Mouse (Mus musculus) c-Kit-positive CD71-positive TER-119-negative erythroid progenitor cells, embryonic 14.5 days (primary cell): ENCODE data around the gene Tfdp1.

Source experiments
- DNase-seq: peaks from one replicate; pipeline ENCODE4 v3.0.0-alpha.2; 2013; ENCODE audit warnings: low read depth

The Tfdp1 gene

DNA sequence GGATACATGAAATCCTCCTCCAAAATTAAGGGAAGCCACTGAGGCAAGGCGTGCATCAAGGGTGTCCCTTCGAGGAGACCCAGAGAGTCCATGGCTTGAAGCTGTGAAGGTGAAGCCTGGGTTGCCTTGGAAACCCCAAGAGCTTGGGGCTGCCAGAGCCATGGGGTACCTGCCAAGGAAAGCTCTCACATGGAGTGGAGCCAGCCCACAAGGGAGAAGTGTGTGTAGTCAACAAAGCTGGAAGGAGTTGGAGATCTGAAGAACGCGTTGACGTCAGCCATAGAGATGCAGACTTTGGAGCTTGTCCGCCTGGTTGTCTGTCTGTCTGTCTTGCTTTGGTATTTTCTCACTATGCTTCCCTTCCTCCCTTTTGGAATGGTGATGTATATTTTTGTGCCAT lies 82.4 kb downstream of the Tfdp1 start:
- no peak for DNase-seq

DNA sequence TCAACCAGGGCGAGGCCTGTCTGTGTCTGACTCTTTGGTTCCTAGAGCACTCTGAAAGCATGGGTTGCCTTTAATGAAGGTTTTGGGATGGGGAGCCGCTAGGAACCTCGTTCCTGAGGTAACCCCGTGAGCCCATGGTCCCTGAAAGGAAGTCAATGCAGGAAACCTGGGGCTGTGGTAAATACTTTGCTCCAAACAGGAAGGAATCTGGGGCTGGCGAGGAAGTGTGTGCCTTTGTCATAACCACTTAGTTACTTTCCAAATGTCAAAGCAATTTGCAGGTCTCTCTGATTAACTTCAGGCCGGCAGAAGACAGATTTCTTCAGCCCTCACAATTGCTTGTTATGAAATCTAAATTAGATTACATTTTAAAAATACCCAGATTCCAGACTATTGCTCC lies 88.8 kb downstream of the Tfdp1 start:
- no peak for DNase-seq
